Mouse (Mus musculus): ENCODE measurements around the gene Nutm2. TPM values are rescaled to one million over a fixed set of nuclear protein-coding genes. Genes with fewer than 3 reads are reported as not detected.
"Not testable (repeated sequence)": the region's sequence is repeated elsewhere in the genome, so short reads cannot be mapped to it uniquely, and the experiment has no call there.

Gene Nutm2
- not detected for polyA plus RNA-seq (2017; shearing (Covaris generic))

GRCm38 (mm10) chr13:50467007-50467406, at the start of gene Nutm2:
TSS of gene Nutm2 (plus strand) at chr13:50467307.
- ATAC-seq: no peak

- ATAC-seq: peak; percentile 97
These were observed 49.5 kb upstream of the Nutm2 start, which contains the start of gene Fbxw17 for GRCm38 (mm10) chr13:50417389-50418183. TSS of gene Fbxw17 (plus strand) at chr13:50417864.

- ATAC-seq: no peak
These were observed 48.7 kb upstream of the Nutm2 start for GRCm38 (mm10) chr13:50418421-50418820.

GRCm38 (mm10) chr13:50423625-50424209, 43.4 kb upstream of the Nutm2 start:
- ATAC-seq: no peak

- no peak for ATAC-seq
These were observed 42.6 kb upstream of the Nutm2 start for GRCm38 (mm10) chr13:50424517-50424916.

GRCm38 (mm10) chr13:50426686-50427085, 40.4 kb upstream of the Nutm2 start:
- no peak for ATAC-seq

- no peak for ATAC-seq
These were observed 23.3 kb upstream of the Nutm2 start, which contains the start of gene Gm47429 for GRCm38 (mm10) chr13:50443812-50444211. TSS of gene Gm47429 (minus strand) at chr13:50443912.

- ATAC-seq: no peak
These were observed 21.8 kb upstream of the Nutm2 start for GRCm38 (mm10) chr13:50445261-50445660.

GRCm38 (mm10) chr13:50452266-50452665, 14.8 kb upstream of the Nutm2 start:
- not testable (repeated sequence) for ATAC-seq

- ATAC-seq: no peak
These were observed 13.7 kb upstream of the Nutm2 start for GRCm38 (mm10) chr13:50453426-50453825.

GRCm38 (mm10) chr13:50460433-50460832, 6.7 kb upstream of the Nutm2 start:
- not testable (repeated sequence) for ATAC-seq

- ATAC-seq: no peak
These were observed 2.2 kb upstream of the Nutm2 start for GRCm38 (mm10) chr13:50464621-50465562.

GRCm38 (mm10) chr13:50488510-50488909, 21.4 kb downstream of the Nutm2 start:
- not testable (repeated sequence) for ATAC-seq

- not testable (repeated sequence) for ATAC-seq
These were observed 43.6 kb downstream of the Nutm2 start for GRCm38 (mm10) chr13:50510470-50511343.

Other genes starting within 250 kb of the Nutm2 start
- not detected for gene Gm906, start 217.0 kb upstream of the Nutm2 start, polyA plus RNA-seq (2017; shearing (Covaris generic))
- 10 to 100 TPM; 24.9 to 31.8 TPM for gene Fbxw17, start 49.4 kb upstream of the Nutm2 start, polyA plus RNA-seq (2017; shearing (Covaris generic))
- gene Gm47429, start 23.4 kb upstream of the Nutm2 start, polyA plus RNA-seq (2017; shearing (Covaris generic)): not detected
- gene Gm904, start 175.9 kb downstream of the Nutm2 start, polyA plus RNA-seq (2017; shearing (Covaris generic)): not detected
- gene Gm8765, start 231.0 kb downstream of the Nutm2 start, polyA plus RNA-seq (2017; shearing (Covaris generic)): not detected